Mouse (Mus musculus) liver, embryonic 14.5 days (tissue): Measurements from ENCODE around the gene Spag9.

Experiments
- CTCF ChIP-seq: IDR thresholded peaks from 2 replicates; pipeline ENCODE4 v1.5.1; 2016; ENCODE audit warnings: antibody characterized with exemption, low read depth, control low read depth
- EP300 ChIP-seq: IDR thresholded peaks from 2 replicates; pipeline ENCODE4 v1.6.1; 2016; ENCODE audit warnings: antibody characterized with exemption, low read depth

GRCm38 (mm10) chr11:93969171-93969570, 26.7 kb upstream of the Spag9 start:
- TF ChIP-seq CTCF: no peak
- TF ChIP-seq EP300: no peak
